18 mouse cellular contexts compared by ENCODE assay signal in genomic region chr13:16619755-16620154, GRCm38 (mm10).
"Had no signal": no experiment of that assay in that cellular context is flagged by ENCODE, and none has a peak within 500 bp of the region (broad histone marks: within the 10 kb centered on the region; RNA-seq: fewer than 3 reads in every experiment).

No protein-coding gene starts in this region.

- H3K27me3 ChIP-seq: midbrain, embryonic 12.5 days; neural tube, embryonic 13.5 days; neural tube, embryonic 15.5 days had no signal

- H3K4me1 ChIP-seq: midbrain, embryonic 10.5 days; midbrain, embryonic 12.5 days; neural tube, embryonic 13.5 days; neural tube, embryonic 15.5 days had no signal

- H3K27ac ChIP-seq: midbrain, embryonic 10.5 days; midbrain, embryonic 12.5 days; neural tube, embryonic 13.5 days; neural tube, embryonic 15.5 days had no signal

- H3K4me2 ChIP-seq: lung, embryonic 14.5 days; midbrain, embryonic 12.5 days; neural tube, embryonic 13.5 days; neural tube, embryonic 15.5 days had no signal

- H3K4me3 ChIP-seq: midbrain, embryonic 10.5 days; midbrain, embryonic 12.5 days; myocyte; neural tube, embryonic 13.5 days; neural tube, embryonic 15.5 days had no signal

- ATAC-seq: midbrain, embryonic 16.5 days had no signal

- H3K9ac ChIP-seq: lung, embryonic 14.5 days; midbrain, embryonic 12.5 days; neural tube, embryonic 13.5 days; neural tube, embryonic 15.5 days had no signal

- H3K9me3 ChIP-seq: midbrain, embryonic 10.5 days; midbrain, embryonic 12.5 days; neural tube, embryonic 13.5 days; neural tube, embryonic 15.5 days had no signal

- DNase-seq: lung, embryonic 14.5 days; lung, postnatal 10 days; lung, postnatal 4 days; midbrain, embryonic 14.5 days; retina, postnatal 1 day; right cerebral cortex, adult 18-20 months; right cerebral cortex, postnatal 25 days; right cerebral cortex, postnatal 4 days; spleen, adult 18-20 months; thymus, adult 18-20 months; thymus, postnatal 14 days; thymus, postnatal 36 days had no signal

- H3K36me3 ChIP-seq: midbrain, embryonic 10.5 days; midbrain, embryonic 12.5 days; neural tube, embryonic 13.5 days; neural tube, embryonic 15.5 days had no signal
